Mouse (Mus musculus): ENCODE data around the gene Zfp108.

- TF ChIP-seq CTCF (IDR thresholded peaks at IDR 0.05; ENCODE audit: borderline replicate concordance, insufficient read depth, low read length) (no peak), POLR2A (IDR thresholded peaks at IDR 0.05; ENCODE audit: low read depth, low read length) (no peak)
These were observed 41.8 kb downstream of the Zfp108 start for GRCm38 (mm10) chr7:24296386-24296785.

Measured in embryonic fibroblast, embryonic 13.5 days (primary cell).